Mouse (Mus musculus) cerebellum, adult 8-10 months (tissue): ENCODE results near the gene Nox3.

Experiments
- DNase-seq: peaks from one replicate; pipeline ENCODE4 v3.0.0; 2022

The Nox3 gene

DNA sequence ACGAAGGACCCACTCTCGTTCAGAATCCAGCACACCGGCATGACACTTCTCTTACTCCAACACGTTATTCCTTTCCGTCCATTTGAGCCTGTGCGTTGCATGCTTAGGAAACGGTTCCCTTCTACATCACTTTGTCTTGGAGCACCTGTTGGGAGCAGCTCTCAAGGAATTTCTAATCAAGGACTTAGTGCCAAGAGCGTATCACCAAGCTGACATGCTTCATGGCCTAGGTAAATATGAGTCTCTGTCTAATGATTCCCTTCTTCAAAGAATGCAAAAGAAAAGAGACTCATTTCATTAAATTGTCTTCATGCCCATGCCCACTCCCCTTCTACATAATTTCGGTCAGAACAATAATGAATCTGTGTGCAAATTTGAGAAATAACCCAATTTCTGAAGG, at the start of gene Nox3:
Nox3 (minus strand) TSS at position 101 of the 400 bp plus-strand sequence.
- no peak for DNase-seq

DNA sequence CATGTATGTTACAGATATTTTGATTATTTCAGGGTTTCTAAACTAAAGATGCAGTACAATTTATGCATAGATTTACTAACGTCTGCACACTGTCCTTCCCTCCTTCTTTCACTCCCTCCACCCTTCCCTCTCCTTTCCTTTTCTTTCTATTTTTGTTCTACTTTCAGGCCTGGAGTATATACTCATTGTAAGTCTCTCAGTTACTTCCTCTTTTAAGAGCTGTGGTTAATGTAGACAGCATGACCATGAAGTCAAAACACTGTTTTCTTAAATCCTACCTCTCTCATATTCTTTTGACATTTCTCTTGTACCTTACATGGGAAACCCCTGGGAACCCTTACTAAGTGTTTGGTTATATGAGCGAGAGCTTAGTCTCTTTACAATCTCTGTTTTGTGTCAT, 48.3 kb upstream of the Nox3 start:
- DNase-seq: no peak

DNA sequence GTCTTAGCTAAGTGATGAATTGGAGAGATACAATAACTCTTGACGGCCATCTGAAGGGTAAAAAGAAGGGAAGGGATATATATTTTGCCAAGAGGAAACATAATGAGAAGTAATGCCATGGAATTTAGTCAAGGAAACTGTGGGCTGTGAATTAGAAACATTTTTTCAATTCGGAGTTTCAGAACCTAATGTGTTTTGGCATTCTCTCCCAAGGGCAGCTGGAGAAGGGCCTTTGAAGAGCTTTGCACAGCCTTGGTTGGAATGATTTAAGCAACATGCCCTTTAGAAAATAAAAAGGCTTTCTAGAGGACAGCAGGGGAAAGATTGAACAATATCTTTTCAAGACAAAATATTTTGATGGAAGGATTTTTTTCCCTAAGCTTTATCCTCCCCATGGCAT, 40.9 kb upstream of the Nox3 start:
- no peak for DNase-seq

DNA sequence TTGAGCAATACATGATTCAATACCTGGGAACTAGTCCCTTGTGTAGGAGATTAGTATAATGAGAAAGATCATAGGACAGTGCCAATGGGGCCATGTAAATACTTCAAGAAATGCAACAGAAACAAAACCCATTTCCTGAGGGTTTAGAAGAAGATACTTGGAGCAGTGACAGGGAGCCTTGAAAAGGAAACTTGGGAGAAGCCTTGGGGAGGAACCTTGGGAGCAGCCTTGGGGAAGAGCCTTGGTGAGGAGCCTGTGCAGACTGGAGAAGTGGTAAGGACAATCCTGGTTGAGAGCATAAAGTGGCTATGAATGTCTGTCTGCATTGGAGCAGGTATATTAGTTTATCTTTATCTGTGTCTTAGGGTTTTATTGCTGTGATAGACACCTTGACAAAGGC, 38.2 kb upstream of the Nox3 start:
- no peak for DNase-seq

DNA sequence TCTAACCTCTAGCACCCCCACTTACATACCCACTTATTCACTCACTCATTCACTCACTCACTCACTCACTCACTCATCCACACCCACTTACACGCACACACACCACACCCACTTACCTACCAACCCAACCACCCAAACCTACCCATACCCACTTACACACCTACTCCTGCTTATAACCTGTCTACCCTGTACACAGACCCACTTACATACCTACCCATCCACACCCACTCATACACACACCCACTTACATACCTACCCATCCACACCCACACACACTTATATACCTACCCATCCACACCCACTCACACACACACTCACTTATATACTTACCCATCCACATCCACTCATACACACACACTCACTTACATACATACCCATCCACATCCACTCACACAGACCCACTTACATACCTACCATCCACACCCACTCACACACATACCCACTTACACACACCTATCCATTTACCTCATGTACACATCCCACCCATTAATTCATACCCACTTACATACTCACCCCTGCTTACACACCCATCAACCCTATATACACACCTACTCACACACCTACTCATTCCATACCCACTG, 9.4 kb upstream of the Nox3 start:
- DNase-seq: no peak

DNA sequence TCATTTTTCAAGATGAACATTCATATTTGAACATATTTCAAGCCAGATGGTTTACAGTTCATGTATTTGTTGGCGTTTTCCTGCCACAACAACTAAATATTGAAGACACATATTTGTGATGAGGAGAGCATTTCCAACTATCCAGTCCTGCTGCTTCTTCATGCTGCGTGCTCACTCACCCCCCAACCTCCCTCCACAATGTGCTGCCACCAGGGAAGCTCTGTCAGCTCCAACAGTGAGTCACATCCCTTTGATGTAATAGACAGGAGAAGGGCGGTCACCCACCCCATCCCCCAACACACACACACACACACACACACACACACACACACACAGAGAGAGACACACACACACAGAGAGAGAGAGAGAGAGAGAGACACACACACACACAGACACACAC, 6.3 kb upstream of the Nox3 start:
- no peak for DNase-seq

DNA sequence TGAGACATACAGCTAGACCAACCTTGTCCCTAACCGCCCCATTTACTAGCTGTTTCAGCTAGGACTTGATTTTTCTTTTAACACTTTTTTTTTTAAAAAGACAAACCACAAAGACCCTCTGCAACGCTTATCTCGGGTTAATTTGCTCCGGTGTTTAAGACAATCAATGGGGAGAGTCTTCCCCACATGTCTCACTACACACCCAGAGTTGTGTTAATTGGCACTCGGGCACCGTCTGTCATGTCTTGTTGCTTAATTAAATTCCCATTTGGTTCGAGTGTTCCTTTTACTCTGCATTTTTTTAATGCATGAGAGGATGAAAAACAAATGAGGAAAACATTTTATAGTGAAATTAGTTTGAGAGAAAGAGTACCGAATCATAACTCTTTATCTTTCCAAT, 3.2 kb downstream of the Nox3 start:
- no peak for DNase-seq

DNA sequence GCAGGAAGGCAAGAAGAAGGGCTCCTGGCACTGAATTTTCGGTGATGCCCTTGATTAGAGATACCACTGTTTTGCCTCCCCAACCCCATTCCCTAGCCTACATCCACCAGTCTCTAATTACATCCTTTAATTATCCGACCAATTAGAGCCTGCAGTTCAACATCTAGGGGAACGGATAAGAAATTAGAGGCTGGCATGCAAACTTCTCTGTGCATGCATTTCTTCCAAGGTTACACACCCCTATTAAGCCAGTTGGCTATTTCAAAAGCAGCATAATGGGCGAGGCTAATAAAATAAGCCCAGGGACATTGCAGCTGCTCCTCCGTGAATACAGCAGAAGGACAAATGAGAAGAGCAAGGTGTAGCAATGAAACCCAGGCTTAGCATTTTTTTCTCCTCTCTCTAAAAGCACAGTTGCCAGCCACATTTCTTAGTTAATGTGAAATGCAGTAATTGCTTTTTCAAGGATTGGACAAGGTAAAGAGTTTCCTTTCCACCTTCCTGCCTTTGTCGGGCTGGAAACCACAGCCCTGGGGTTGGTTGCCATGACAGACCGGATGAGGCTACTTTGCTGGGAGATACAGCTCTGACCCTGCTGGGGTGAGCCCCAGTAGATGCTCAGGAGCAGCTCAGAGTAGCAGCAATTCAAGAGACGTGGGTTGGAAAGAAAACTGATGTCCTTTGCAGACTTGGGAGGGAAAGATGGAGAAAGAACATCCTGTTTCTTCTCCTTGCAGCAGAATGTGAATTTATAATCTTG, 5.4 kb downstream of the Nox3 start:
- no peak for DNase-seq

DNA sequence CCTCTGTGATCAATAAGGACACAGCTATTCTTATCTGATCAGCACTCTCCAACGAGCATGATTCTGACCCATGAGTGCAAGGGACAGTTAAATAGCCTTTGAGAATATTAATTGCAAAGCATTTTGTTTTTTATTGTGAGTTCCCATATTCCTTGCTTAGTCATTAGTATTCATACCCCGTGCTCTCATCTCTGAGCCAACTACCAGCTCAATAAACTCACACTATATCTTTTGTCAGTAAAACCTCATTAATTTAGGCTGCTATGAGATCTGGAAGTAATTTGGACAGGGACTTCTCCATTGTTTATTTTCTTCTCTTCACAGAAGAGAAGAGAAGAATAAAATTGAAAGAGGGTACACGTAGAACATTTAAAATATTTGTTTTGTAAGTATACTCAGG, 12.4 kb downstream of the Nox3 start:
- no peak for DNase-seq

DNA sequence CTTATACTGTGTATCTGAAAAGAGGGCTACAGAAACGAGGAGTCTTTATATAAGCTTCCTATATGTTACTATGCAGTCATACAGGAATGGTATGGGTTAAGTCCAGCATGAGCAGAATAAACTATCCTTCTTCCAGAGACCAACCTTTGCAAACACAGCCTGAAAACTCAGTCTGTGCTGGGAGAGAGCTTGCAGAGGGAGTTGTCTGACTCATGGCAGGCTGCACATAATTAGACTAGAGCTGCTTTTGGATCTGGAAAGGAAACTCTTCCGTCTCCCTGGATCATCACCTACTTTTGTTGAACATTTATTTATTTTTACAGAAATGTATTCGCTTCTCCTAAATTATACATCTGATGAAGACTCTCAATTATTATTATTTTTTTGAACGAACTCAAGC, 26.8 kb downstream of the Nox3 start:
- DNase-seq: no peak

DNA sequence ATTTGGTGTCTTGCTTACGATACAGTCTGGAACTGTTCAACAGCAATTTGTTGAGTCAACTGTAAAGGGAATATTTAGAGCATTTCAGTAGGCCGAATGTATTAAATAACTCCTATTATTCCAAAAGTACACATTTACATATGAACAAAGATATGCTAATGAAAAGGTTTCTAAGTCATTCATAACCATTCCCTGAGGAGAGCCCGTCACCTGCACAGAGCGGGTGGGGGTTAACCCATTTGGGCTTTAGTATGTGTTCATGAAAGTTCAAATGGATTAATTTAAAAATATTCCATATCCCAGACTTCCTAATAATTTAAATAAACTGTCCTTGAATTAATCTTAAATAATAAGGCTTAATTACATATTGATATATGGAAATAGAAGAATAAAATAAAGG, 28.8 kb downstream of the Nox3 start:
- no peak for DNase-seq

DNA sequence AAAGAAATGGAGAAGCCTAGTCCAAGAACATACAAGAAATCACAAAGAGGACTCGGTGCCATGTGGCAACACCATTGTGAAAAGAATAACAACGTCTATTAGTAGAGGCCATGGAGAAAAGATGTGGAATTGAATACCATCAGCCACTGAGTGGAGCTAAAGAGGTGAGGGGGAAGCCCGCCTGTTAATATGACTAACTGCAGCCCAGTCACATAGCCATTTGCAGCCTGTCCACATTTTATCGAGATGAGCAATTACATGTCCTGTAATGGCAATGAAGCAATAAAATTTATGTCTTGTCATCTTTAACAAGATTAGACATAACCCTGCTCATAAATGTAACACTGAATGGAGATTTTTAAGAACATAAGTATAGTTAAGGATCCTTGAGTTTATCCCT, 30.7 kb downstream of the Nox3 start:
- DNase-seq: no peak

DNA sequence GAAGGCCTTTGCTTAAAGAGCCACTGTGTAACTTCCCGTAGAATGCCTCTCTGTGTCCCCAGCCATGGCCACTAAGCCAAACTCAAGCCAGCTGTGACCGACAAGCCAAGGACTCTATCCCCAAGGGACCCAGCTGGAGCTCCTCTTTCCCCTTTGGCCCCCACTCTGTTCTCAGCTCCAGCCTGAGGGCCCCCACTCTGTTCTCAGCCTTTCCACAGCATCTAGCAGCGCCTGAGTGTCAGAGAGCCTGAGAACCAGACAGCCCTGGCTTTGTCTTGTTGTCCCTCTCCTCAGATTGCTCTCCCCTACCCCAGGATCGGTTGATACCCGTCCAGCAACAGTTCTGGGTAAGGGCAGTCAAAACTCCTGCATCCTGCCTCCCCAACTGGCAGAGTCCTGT, 36.6 kb downstream of the Nox3 start:
- no peak for DNase-seq

DNA sequence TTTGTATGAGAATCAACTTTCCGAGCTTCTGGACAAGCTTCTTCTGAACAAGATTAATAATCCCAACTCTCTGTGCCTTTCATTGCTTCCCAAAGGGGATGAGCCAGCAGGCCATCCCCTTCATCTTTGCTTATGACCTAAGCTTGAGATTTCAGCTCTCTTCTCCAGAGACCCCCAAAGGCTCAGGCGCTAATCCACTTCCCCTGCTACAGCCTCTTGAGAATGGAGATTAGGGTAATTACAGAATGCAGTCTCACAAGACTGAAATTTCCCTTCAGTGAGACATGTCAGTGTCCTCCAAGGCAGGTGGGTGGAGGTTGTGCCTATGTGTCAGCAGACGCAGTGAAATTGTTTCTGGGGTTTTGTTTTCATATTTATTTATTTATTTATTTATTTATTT, 45.7 kb downstream of the Nox3 start:
- DNase-seq: no peak

DNA sequence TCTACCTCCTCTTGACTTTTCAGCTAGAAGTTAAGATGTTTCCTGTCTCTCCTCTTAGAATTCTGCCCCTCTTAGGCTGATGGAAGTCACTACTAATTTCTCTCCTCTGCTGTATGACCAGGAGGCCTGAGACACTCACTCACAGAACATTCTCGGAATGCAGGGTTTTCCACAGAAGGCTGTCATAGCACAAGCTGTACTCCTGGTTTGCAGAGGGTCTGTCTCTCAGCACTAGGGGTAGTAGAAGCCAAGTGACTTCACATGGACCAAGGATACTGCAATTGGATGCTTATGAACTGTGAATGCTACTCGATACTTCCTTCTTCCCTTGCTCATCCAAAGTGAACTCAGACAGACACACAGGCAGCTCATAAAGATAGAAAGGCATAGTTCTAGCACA, 52.5 kb downstream of the Nox3 start:
- DNase-seq: no peak

DNA sequence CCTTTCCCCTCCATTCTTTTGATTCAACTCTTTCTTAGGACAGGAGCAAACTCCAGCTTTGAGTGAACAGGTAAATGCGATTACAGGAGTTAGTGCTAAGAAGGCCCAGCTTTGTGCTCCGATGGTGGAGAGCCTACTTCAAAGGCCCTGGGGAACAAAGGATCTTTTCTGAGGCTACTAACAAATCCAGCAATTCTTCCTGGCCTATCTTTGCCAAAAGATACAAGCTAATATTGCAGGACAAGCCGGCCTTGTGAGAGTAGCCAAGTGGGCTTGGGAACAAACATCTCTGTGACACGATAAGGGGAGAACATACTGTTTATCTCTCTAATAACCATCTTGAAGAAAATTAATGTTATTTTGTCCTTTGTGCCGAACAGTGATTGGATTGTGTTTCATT, 54.6 kb downstream of the Nox3 start:
- no peak for DNase-seq

DNA sequence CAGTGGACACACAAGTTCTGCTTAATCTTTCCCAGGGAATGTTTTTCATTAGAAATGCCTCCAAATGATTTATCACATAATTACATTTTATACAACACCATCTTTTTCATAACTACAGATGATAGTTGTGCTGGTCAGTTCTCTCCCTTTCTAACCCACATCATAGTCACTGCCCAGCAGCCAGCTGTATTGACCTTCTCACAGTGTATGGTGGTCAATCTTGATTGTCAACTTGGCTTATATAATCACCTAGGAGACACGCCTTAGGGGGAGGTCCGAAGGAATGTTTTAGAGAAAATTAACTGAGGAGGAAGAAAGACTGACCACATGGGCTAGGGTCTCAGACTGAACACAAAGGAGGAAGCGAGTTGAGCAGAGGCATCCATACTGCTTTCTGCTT, 57.3 kb downstream of the Nox3 start:
- DNase-seq: no peak

DNA sequence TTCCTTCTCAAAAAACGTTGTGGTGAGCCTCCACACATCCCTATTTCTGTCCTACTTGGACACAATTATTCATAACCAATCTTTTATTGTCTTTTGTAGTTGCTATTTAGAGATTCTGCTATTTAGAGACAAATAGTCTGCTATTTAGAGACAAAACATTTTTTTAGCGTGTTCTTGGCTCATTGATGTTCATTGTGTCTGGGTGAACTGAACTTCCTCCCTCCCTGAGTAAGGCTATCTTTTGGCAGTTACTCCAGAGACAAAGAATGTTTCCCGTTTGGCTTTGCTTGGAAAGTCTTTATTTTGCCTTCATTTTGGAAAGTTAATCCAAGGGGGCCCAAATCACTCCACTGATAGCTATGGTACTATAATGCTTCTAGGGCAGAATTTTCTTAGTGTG, 63.6 kb downstream of the Nox3 start:
- no peak for DNase-seq

DNA sequence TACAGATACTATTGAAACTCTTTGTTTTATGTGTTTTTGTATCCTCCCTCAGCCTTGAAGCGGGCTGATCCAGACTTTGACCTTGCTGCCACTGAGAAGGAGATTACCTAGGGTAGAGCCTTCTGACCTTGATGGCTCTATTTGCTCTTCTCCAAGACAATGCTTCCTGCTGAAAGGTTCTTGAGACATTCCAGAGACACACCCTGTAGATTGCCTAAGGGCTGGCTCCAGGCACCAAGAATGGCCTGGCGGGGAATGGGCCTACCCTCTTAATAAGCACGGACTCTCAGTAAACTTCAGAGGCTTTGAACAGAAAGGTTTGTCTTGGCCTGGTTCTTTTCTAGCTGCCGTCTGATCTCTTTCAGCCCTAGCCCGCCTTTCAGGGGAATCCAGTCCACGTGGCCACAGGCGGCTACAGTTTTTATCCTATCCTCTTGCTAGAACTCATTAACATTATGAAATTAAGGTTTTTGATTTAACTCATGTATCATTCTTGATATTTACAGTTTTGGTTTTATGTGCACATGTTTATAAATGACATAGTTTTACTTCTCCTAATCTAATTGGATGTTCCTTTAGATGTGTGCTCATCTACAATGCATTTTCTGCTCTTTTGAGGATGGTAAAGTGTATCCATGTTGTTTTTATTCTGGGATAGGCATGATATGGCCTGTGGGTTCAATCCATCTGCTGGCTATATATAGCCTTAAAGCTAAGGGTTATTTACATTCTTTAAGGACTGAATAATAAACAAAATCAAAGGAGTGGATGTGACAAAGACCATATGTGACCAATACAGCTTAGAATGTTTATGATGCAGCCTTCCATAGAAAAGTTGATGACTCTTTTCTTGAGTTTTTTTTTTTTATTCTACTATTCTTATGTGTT, 79.5 kb downstream of the Nox3 start:
- no peak for DNase-seq

DNA sequence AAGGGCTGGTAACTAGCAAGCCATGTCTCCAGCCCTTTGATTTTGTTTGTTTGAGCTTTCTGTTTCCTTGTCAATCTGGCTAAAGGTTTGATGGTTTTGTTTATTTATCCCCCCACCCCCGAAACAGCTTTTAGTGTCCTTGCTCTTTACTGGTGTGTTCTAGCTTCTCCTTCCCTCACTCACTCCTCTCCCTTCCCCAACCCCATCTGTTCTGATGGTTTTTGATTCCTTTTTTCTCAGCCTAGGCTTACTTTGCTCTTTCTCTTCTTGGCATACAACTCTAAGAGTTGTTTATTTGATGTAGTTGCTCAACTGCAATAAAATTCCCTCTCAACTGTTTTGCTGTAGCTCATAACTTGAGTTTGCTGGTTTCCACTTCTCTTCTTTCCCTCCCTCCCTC, 80.5 kb downstream of the Nox3 start:
- no peak for DNase-seq

DNA sequence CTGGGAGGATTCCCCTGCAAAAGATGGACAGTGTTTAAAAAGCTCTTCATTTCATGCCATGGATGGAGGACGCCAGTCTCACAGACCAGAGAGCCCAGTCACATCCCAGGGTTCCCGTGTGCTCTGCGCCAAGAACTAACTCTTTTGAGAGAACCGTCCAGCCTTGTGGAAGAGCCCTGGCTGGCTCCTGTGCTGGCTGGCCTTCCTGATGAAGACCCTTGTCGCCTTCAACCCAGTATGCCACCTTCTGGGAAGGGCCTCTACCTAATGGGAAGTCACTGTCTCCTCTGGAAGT, 84.3 kb downstream of the Nox3 start:
- DNase-seq: no peak

DNA sequence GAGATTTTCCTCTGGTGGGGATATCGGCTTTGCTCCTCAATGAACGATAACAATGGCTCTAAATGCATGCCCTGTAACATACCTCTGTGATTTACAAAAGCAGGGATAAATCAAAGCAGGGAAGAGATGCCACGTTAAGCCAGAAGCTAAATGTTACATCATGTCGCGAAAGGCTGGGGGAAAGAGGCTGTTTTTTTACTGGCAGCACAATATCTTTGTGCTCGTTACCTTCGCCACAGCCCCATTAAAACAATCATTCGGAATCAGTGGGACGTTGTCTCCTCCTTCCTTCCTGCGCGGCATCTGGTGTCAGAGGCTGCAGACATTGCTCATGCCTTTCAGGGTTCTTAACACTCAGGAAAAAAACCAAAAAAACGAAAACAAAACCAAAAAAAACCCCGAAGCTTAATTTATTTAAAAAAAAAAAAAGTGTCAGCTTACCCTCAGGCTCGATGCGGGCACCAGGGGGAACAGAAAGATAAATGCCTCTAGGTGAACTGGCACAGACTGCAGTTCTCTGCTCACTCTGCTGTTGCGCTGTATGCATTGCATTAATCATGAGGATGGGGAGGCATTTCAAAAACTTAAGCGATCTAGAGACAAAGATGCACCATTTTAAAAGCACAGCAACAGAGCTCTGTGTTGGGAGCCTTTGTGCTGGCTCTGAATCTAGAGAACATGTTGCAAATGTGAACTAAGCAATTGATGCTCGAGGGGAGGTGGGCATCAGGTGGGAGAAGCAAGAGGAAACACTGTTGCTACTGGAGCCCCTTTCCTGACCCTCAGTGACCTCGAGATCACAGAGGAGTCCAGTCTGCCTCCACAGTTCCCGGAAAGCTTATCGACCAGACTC, 84.9 kb downstream of the Nox3 start:
- peak; percentile 10 for DNase-seq

DNA sequence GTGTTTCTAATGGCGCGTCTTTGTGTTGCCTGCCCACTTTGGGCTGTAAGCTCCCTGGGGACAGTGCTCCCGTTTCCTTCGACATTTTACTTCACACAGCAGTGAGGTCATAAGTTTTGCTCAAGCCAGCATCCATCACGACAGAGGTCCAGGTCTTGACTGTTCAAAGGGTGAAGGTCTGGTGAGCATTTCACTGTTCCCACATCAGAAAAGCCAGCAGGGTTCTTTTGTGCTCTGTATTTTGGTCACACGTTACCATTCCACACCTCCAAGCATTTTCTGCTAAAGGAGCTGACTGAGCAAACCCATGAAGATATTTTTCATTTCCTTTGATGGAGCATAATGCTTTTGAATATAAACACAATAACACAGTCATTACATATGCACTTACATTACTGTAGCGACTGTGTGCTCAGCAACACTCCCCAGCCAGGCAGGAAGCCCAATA, 85.7 kb downstream of the Nox3 start:
- no peak for DNase-seq
